Mouse (Mus musculus): ENCODE measurements around the gene Kmt2d. TPM values are rescaled to one million over a fixed set of nuclear protein-coding genes. Genes with fewer than 3 reads are reported as not detected.

Gene Kmt2d
- polyA plus RNA-seq, 1 experiment from 2014 or later = 13.3 TPM

- H3K36me3 ChIP-seq (ENCODE audit: control insufficient read depth, insufficient read depth, low read length) = no peaks in the 10 kb centered on the region
- DNase-seq (ENCODE audit: low spot score, missing footprints) (peak; percentile 100), ATAC-seq (ENCODE audit: low FRiP score) (no peak)
- no peak overlapping the region for H3K4me3 ChIP-seq (ENCODE audit: low read depth, low read length)
- H3K4me2 ChIP-seq = no peak overlapping the region
- 12% methylated on average over 12 of the region's 12 CpGs for WGBS
- no peak overlapping the region for H3K27ac ChIP-seq (ENCODE audit: low read depth, low read length)
- peaks cover 91% of the 10 kb centered on the region for H3K27me3 ChIP-seq (ENCODE audit: control insufficient read depth, insufficient read depth, low read length)
- H3K4me1 ChIP-seq (ENCODE audit: control insufficient read depth, insufficient read depth, low read length) = peaks cover 31% of the 10 kb centered on the region
- no peak overlapping the region for H3K9ac ChIP-seq (ENCODE audit: low read length)
- H3K9me3 ChIP-seq (ENCODE audit: control insufficient read depth, low read length) = no peaks in the 10 kb centered on the region
Observed at GRCm38 (mm10) chr15:98799396-98799795, 71.6 kb downstream of the Kmt2d start.

- Histone ChIP-seq H3K27me3 (ENCODE audit: control insufficient read depth, insufficient read depth, low read length) (peaks cover 91% of the 10 kb centered on the region), H3K4me3 (ENCODE audit: low read depth, low read length) (no peak overlapping the region), H3K4me2 (no peak overlapping the region), H3K27ac (ENCODE audit: low read depth, low read length) (peak overlapping the region; percentile 40; the same call in 1 of the 2 replicates), H3K9ac (ENCODE audit: low read length) (no peak overlapping the region), H3K36me3 (ENCODE audit: control insufficient read depth, insufficient read depth, low read length) (no peaks in the 10 kb centered on the region), H3K4me1 (ENCODE audit: control insufficient read depth, insufficient read depth, low read length) (peaks cover 31% of the 10 kb centered on the region), H3K9me3 (ENCODE audit: control insufficient read depth, low read length) (no peaks in the 10 kb centered on the region)
- DNase-seq (ENCODE audit: low spot score, missing footprints) = peak; percentile 92
- 45% methylated on average over 3 of the region's 3 CpGs for WGBS
- ATAC-seq (ENCODE audit: low FRiP score) = no peak
Observed at GRCm38 (mm10) chr15:98798903-98799302, 72.1 kb downstream of the Kmt2d start.

DNA sequence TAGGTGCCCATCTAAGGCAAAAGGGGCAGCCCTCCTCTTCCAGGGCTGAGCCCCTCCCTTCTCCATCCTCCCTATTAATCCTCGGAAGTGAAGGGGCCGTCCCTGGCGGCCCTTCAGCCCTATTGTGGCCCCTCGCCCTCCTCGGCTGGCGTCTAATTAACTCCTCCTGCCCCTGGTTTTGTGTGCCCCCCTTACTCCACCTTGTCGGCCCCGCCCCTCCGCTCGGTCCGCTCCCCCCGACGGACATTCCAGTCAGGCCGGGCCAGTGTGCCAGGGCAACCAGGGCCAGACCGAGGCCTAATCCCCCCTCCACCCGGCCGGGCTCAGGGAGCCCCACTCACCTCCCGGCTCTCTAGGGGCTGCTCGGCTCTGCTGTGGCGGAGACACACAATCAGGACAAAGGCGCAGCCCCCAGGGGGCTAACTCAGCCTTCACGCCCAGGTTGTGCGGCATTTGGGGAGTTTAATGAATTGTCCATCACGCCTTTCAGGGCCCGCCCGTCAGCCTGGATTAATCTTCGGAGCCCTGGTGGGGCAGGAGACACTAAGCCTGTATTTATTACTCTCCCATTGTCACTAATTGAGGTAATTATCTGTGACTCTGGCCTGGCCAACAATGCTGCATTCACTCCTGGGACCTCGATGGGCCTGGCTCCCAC lies 73.0 kb downstream of the Kmt2d start:
- DNase-seq (ENCODE audit: low spot score, missing footprints) = peak; percentile 98
- Histone ChIP-seq H3K27me3 (ENCODE audit: control insufficient read depth, insufficient read depth, low read length) (peaks cover 91% of the 10 kb centered on the region), H3K9ac (ENCODE audit: low read length) (peak overlapping the region; percentile 13; the same call in 1 of the 2 replicates), H3K27ac (ENCODE audit: low read depth, low read length) (peak overlapping the region; percentile 40; the same call in 1 of the 2 replicates), H3K9me3 (ENCODE audit: control insufficient read depth, low read length) (no peaks in the 10 kb centered on the region), H3K4me3 (ENCODE audit: low read depth, low read length) (no peak overlapping the region), H3K4me2 (peak overlapping the region; percentile 1; the same call in 1 of the 2 replicates), H3K36me3 (ENCODE audit: control insufficient read depth, insufficient read depth, low read length) (no peaks in the 10 kb centered on the region), H3K4me1 (ENCODE audit: control insufficient read depth, insufficient read depth, low read length) (peaks cover 35% of the 10 kb centered on the region)
- under 1% methylated on average over 27 of the region's 28 CpGs for WGBS
- peak; percentile 97 for ATAC-seq (ENCODE audit: low FRiP score)

- Histone ChIP-seq H3K4me2 (no peak overlapping the region), H3K27me3 (ENCODE audit: control insufficient read depth, insufficient read depth, low read length) (peaks cover 91% of the 10 kb centered on the region), H3K9ac (ENCODE audit: low read length) (no peak overlapping the region), H3K4me3 (ENCODE audit: low read depth, low read length) (no peak overlapping the region), H3K9me3 (ENCODE audit: control insufficient read depth, low read length) (no peaks in the 10 kb centered on the region), H3K4me1 (ENCODE audit: control insufficient read depth, insufficient read depth, low read length) (peaks cover 41% of the 10 kb centered on the region), H3K36me3 (ENCODE audit: control insufficient read depth, insufficient read depth, low read length) (no peaks in the 10 kb centered on the region), H3K27ac (ENCODE audit: low read depth, low read length) (no peak overlapping the region; the same call in 1 of the 2 replicates)
- no peak for DNase-seq (ENCODE audit: low spot score, missing footprints)
- 3% methylated on average over 13 of the region's 13 CpGs for WGBS
- ATAC-seq (ENCODE audit: low FRiP score) = no peak
Observed at GRCm38 (mm10) chr15:98796803-98797595, 74.0 kb downstream of the Kmt2d start.

GRCm38 (mm10) chr15:98793141-98793698 lies 77.8 kb downstream of the Kmt2d start:
- H3K27ac ChIP-seq (ENCODE audit: low read depth, low read length) = no peak overlapping the region
- peak overlapping the region; percentile 16; the same call in 1 of the 2 replicates for H3K9ac ChIP-seq (ENCODE audit: low read length)
- no peak overlapping the region for H3K4me3 ChIP-seq (ENCODE audit: low read depth, low read length)
- peak overlapping the region; percentile 32 for H3K4me2 ChIP-seq
- DNase-seq (ENCODE audit: low spot score, missing footprints) = peak; percentile 91
- H3K9me3 ChIP-seq (ENCODE audit: control insufficient read depth, low read length) = no peaks in the 10 kb centered on the region
- ATAC-seq (ENCODE audit: low FRiP score) = no peak
- H3K27me3 ChIP-seq (ENCODE audit: control insufficient read depth, insufficient read depth, low read length) = peaks cover 96% of the 10 kb centered on the region
- no peaks in the 10 kb centered on the region for H3K36me3 ChIP-seq (ENCODE audit: control insufficient read depth, insufficient read depth, low read length)
- WGBS = 8% methylated on average over 13 of the region's 13 CpGs
- H3K4me1 ChIP-seq (ENCODE audit: control insufficient read depth, insufficient read depth, low read length) = peaks cover 41% of the 10 kb centered on the region

DNA sequence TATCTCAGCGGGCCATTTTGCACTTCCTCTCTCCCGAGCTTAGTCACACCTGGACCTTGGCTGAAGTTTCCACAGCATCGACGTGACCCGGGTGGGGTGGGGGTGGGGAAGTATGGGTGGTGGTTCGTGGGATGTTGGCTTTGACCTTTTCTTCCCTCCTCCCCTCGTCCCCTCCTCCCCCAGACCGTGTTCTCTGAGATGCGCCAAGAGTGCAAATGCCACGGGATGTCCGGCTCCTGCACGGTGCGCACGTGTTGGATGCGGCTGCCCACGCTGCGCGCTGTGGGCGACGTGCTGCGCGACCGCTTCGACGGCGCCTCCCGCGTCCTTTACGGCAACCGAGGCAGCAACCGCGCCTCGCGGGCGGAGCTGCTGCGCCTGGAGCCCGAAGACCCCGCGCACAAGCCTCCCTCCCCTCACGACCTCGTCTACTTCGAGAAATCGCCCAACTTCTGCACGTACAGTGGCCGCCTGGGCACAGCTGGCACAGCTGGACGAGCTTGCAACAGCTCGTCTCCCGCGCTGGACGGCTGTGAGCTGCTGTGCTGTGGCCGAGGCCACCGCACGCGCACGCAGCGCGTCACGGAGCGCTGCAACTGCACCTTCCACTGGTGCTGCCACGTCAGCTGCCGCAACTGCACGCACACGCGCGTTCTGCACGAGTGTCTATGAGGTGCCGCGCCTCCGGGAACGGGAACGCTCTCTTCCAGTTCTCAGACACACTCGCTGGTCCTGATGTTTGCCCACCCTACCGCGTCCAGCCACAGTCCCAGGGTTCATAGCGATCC lies 78.6 kb downstream of the Kmt2d start:
- peaks cover 35% of the 10 kb centered on the region for H3K4me1 ChIP-seq (ENCODE audit: control insufficient read depth, insufficient read depth, low read length)
- peak overlapping the region; percentile 24 for H3K4me3 ChIP-seq (ENCODE audit: low read depth, low read length)
- H3K36me3 ChIP-seq (ENCODE audit: control insufficient read depth, insufficient read depth, low read length) = no peaks in the 10 kb centered on the region
- WGBS = 3% methylated on average over 75 of the region's 75 CpGs
- ATAC-seq (ENCODE audit: low FRiP score) (no peak), DNase-seq (ENCODE audit: low spot score, missing footprints) (peak; percentile 91)
- peak overlapping the region; percentile 32 for H3K4me2 ChIP-seq
- no peaks in the 10 kb centered on the region for H3K9me3 ChIP-seq (ENCODE audit: control insufficient read depth, low read length)
- no peak overlapping the region; the same call in 1 of the 2 replicates for H3K9ac ChIP-seq (ENCODE audit: low read length)
- peaks cover 98% of the 10 kb centered on the region for H3K27me3 ChIP-seq (ENCODE audit: control insufficient read depth, insufficient read depth, low read length)
- no peak overlapping the region for H3K27ac ChIP-seq (ENCODE audit: low read depth, low read length)

GRCm38 (mm10) chr15:98791771-98792170 lies 79.2 kb downstream of the Kmt2d start:
- peak overlapping the region; percentile 24 for H3K4me3 ChIP-seq (ENCODE audit: low read depth, low read length)
- H3K9me3 ChIP-seq (ENCODE audit: control insufficient read depth, low read length) = no peaks in the 10 kb centered on the region
- WGBS = 2% methylated on average over 23 of the region's 23 CpGs
- no peak overlapping the region for H3K27ac ChIP-seq (ENCODE audit: low read depth, low read length)
- DNase-seq (ENCODE audit: low spot score, missing footprints) = peak; percentile 94
- H3K36me3 ChIP-seq (ENCODE audit: control insufficient read depth, insufficient read depth, low read length) = no peaks in the 10 kb centered on the region
- no peak for ATAC-seq (ENCODE audit: low FRiP score)
- H3K27me3 ChIP-seq (ENCODE audit: control insufficient read depth, insufficient read depth, low read length) = peaks cover 96% of the 10 kb centered on the region
- peak overlapping the region; percentile 11; the same call in 1 of the 2 replicates for H3K4me2 ChIP-seq
- no peak overlapping the region for H3K9ac ChIP-seq (ENCODE audit: low read length)
- peaks cover 30% of the 10 kb centered on the region for H3K4me1 ChIP-seq (ENCODE audit: control insufficient read depth, insufficient read depth, low read length)

DNA sequence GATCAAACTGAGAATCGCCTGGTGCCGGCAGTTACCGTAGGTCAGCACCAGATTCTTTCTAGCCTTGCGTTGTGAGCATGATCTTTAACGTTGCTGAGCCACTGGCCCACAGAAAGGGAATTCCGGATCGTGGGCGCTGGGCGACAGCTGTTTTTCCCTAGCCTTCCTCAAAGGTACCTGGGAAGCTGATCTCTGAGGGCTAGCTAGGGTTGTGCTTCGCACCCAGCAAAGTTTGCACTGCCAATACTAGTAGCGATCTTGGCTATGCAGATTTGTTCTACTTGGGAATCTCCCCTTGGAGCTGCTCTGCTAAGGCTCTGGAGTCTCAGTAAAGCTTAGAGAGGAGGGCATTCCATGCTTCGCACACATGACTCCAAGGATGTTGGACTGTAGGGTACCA lies 79.8 kb downstream of the Kmt2d start:
- ATAC-seq (ENCODE audit: low FRiP score) (no peak), DNase-seq (ENCODE audit: low spot score, missing footprints) (peak; percentile 97)
- Histone ChIP-seq H3K4me3 (ENCODE audit: low read depth, low read length) (peak overlapping the region; percentile 24), H3K4me1 (ENCODE audit: control insufficient read depth, insufficient read depth, low read length) (peaks cover 24% of the 10 kb centered on the region), H3K27ac (ENCODE audit: low read depth, low read length) (no peak overlapping the region), H3K9ac (ENCODE audit: low read length) (peak overlapping the region; percentile 45; the same call in 1 of the 2 replicates), H3K4me2 (peak overlapping the region; percentile 37), H3K36me3 (ENCODE audit: control insufficient read depth, insufficient read depth, low read length) (no peaks in the 10 kb centered on the region), H3K9me3 (ENCODE audit: control insufficient read depth, low read length) (no peaks in the 10 kb centered on the region), H3K27me3 (ENCODE audit: control insufficient read depth, insufficient read depth, low read length) (peaks cover 91% of the 10 kb centered on the region)
- 2% methylated on average over 12 of the region's 12 CpGs for WGBS
